Mouse (Mus musculus): ENCODE data around the gene Mansc4.

- TF ChIP-seq CTCF (IDR thresholded peaks at IDR 0.05) (no peak), POLR2A (IDR thresholded peaks at IDR 0.05; ENCODE audit: insufficient read depth, low read depth, low read length) (no peak), EP300 (IDR thresholded peaks at IDR 0.05; ENCODE audit: insufficient read depth, low read depth, low read length) (no peak)
Measured at GRCm38 (mm10) chr6:147049239-147049805, 37.5 kb downstream of the Mansc4 start.
